Mouse (Mus musculus) megakaryocyte, embryonic 14.5 days (primary cell): ENCODE data around the gene Rinl.

Experiments used
- FLI1 ChIP-seq: IDR thresholded peaks from 2 replicates; pipeline ENCODE4 v1.6.1; 2012; ENCODE audit warnings: low read length, inconsistent platforms, mixed read lengths
- GATA1 ChIP-seq: IDR thresholded peaks from 3 replicates; pipeline ENCODE4 v1.6.1; 2012; ENCODE audit warnings: mixed read lengths, low read length, inconsistent platforms, borderline replicate concordance

GRCm38 (mm10) chr7:28792391-28793185, 3.8 kb downstream of the Rinl start:
- TF ChIP-seq FLI1 = no peak
- no peak for TF ChIP-seq GATA1
